Mouse (Mus musculus) limb, embryonic 14.5 days (tissue): ENCODE measurements around the gene Ube2k. TPM values are rescaled to one million over a fixed set of nuclear protein-coding genes. Genes with fewer than 3 reads are reported as not detected.
A peak's percentile ranks its signal among the peaks of the same experiment; 100 is the strongest.

ENCODE experiments used
- ATAC-seq: fragments of 200-750 bp; cut with Nextera tagmentation; 2 replicates; pipeline ENCODE4 v1.8.0; 2017; ENCODE audit warnings: low read depth, moderate number of reproducible peaks, moderate TSS enrichment; ENCODE audit not compliant: low FRiP score
- DNase-seq: peaks from one replicate; pipeline ENCODE4 v3.0.0-alpha.2; 2015; ENCODE audit warnings: low spot score
- H3K27ac ChIP-seq: fragments of 300-500 bp; sonication (generic); replicated peaks from 2 replicates; pipeline ENCODE4 v1.5.1; 2014; ENCODE audit warnings: low read depth, mild to moderate bottlenecking, low read length, moderate library complexity, mixed read lengths
- H3K27me3 ChIP-seq: fragments of 300-500 bp; sonication (generic); 2 replicates; pipeline ENCODE4 v1.6.1; 2014; ENCODE audit warnings: low read length, mixed read lengths; ENCODE audit not compliant: control insufficient read depth, insufficient read depth
- H3K36me3 ChIP-seq: fragments of 300-500 bp; sonication (generic); 2 replicates; pipeline ENCODE4 v1.6.1; 2014; ENCODE audit warnings: mild to moderate bottlenecking, low read length, moderate library complexity, mixed read lengths; ENCODE audit not compliant: control insufficient read depth, insufficient read depth
- H3K4me1 ChIP-seq: fragments of 300-500 bp; sonication (generic); 2 replicates; pipeline ENCODE4 v1.6.1; 2014; ENCODE audit warnings: antibody characterized with exemption, low read length, mixed read lengths; ENCODE audit not compliant: control insufficient read depth, insufficient read depth
- H3K4me2 ChIP-seq: fragments of 300-500 bp; sonication (generic); replicated peaks from 2 replicates; pipeline ENCODE4 v1.6.1; 2014; ENCODE audit warnings: low read depth, mild to moderate bottlenecking, low read length, moderate library complexity; ENCODE audit not compliant: severe bottlenecking
- H3K4me3 ChIP-seq: fragments of 300-500 bp; sonication (generic); replicated peaks from 2 replicates; pipeline ENCODE4 v1.5.1; 2014; ENCODE audit warnings: low read length
- H3K9ac ChIP-seq: fragments of 300-500 bp; sonication (generic); 2 replicates; pipeline ENCODE4 v1.6.1; 2014; ENCODE audit warnings: mild to moderate bottlenecking, low read depth, low read length, moderate library complexity; ENCODE audit not compliant: severe bottlenecking
- H3K9me3 ChIP-seq: fragments of 300-500 bp; sonication (generic); 2 replicates; pipeline ENCODE4 v1.6.1; 2016; ENCODE audit warnings: low read length; ENCODE audit not compliant: control insufficient read depth
- POLR2A ChIP-seq: fragments of 200-500 bp; IDR thresholded peaks from 2 replicates; pipeline ENCODE4 v1.8.0; 2012; ENCODE audit warnings: inconsistent platforms, mild to moderate bottlenecking, moderate library complexity, borderline replicate concordance; ENCODE audit not compliant: insufficient read depth, insufficient read length; ENCODE audit errors: extremely low read depth
- WGBS: fragments of 180-500 bp; shearing (Covaris S2); extraction: QIAGEN DNeasy Blood & Tissue Kit; methylation state at CpG from one replicate; pipeline ENCODE4 v1.1.7; 2014; 5-methylcytosine and 5-hydroxymethylcytosine counted together
- polyA plus RNA-seq, 2 experiments: library from polyadenylated mRNA; depleted of rRNA in 1 of 2; stranded (reverse) in 1 of 2; unstranded in 1 of 2; fragments of >200 nt; fragmentation: Nextera tagmentation in 1 of 2; extraction: Ambion mirVana in 1 of 2; gene quantifications; 2 replicates each; pipeline versions ENCODE4 v1.2.1 to v1.2.3; 2012 to 2014

Ube2k gene
- polyA plus RNA-seq, 2 experiments = 107 to 134 TPM

- H3K36me3 ChIP-seq = peaks cover 7% of the 10 kb centered on the region; the same call in 1 of the 2 replicates
- H3K4me3 ChIP-seq = no peak overlapping the region
- H3K4me1 ChIP-seq = 0 out of 2 replicates have a peak, but pooled peaks cover 6% of the 10 kb centered on the region
- no peaks in the 10 kb centered on the region for H3K9me3 ChIP-seq
- H3K4me2 ChIP-seq = no peak overlapping the region
- H3K27ac ChIP-seq = no peak overlapping the region
- WGBS = 97% methylated on average over 1 of the region's 1 CpGs
- no peak overlapping the region for H3K9ac ChIP-seq
- no peaks in the 10 kb centered on the region for H3K27me3 ChIP-seq
- TF ChIP-seq POLR2A = no peak
- ATAC-seq (no peak), DNase-seq (no peak)
Measured at GRCm38 (mm10) chr5:65549677-65550076, 12.6 kb downstream of the Ube2k start.

- H3K9ac ChIP-seq = no peak overlapping the region
- DNase-seq (no peak), ATAC-seq (no peak)
- no peaks in the 10 kb centered on the region for H3K4me1 ChIP-seq
- H3K4me2 ChIP-seq = no peak overlapping the region
- no peak overlapping the region for H3K4me3 ChIP-seq
- TF ChIP-seq POLR2A = no peak
- no peaks in the 10 kb centered on the region for H3K27me3 ChIP-seq
- no peak overlapping the region for H3K27ac ChIP-seq
- H3K9me3 ChIP-seq = no peaks in the 10 kb centered on the region
- no peaks in the 10 kb centered on the region for H3K36me3 ChIP-seq
Measured at GRCm38 (mm10) chr5:65557109-65557508, 20.1 kb downstream of the Ube2k start.

- ATAC-seq (no peak), DNase-seq (no peak)
- H3K9ac ChIP-seq = no peak overlapping the region
- no peak overlapping the region for H3K4me2 ChIP-seq
- no peak overlapping the region for H3K27ac ChIP-seq
- TF ChIP-seq POLR2A = no peak
- H3K9me3 ChIP-seq = no peaks in the 10 kb centered on the region
- peaks cover 2% of the 10 kb centered on the region; the same call in 1 of the 2 replicates for H3K36me3 ChIP-seq
- WGBS = 45% methylated on average over 20 of the region's 20 CpGs
- H3K27me3 ChIP-seq = no peaks in the 10 kb centered on the region
- H3K4me3 ChIP-seq = no peak overlapping the region
- H3K4me1 ChIP-seq = no peaks in the 10 kb centered on the region
Measured at GRCm38 (mm10) chr5:65561125-65561893, 24.3 kb downstream of the Ube2k start.

- Histone ChIP-seq H3K4me1 (no peaks in the 10 kb centered on the region), H3K9me3 (no peaks in the 10 kb centered on the region), H3K4me3 (no peak overlapping the region), H3K4me2 (no peak overlapping the region), H3K36me3 (peaks cover 18% of the 10 kb centered on the region), H3K27ac (no peak overlapping the region), H3K27me3 (no peaks in the 10 kb centered on the region), H3K9ac (no peak overlapping the region)
- 77% methylated on average over 2 of the region's 2 CpGs for WGBS
- DNase-seq (no peak), ATAC-seq (no peak)
- no peak for TF ChIP-seq POLR2A
Measured at GRCm38 (mm10) chr5:65565486-65565885, 28.5 kb downstream of the Ube2k start.

GRCm38 (mm10) chr5:65574876-65575275, 37.8 kb downstream of the Ube2k start:
- ATAC-seq = no peak
- peak; percentile 26 for DNase-seq
- TF ChIP-seq POLR2A = no peak
- WGBS = 73% methylated on average over 2 of the region's 2 CpGs
- Histone ChIP-seq H3K27me3 (no peaks in the 10 kb centered on the region), H3K4me3 (no peak overlapping the region), H3K9ac (no peak overlapping the region), H3K4me1 (no peaks in the 10 kb centered on the region), H3K9me3 (no peaks in the 10 kb centered on the region), H3K36me3 (peaks cover 36% of the 10 kb centered on the region), H3K27ac (no peak overlapping the region), H3K4me2 (no peak overlapping the region)
